ENCODE assay signal across 9 mouse cellular contexts in genomic region chr14:25522415-25522814, GRCm38 (mm10).
A peak's percentile ranks its signal among the peaks of the same experiment; 100 is the strongest.
DNase-seq lines count a peak whose midpoint lies in the region; ATAC-seq and TF ChIP-seq lines count a peak whose summit lies in the region.
"Had no signal": no experiment of that assay in that cellular context is flagged by ENCODE, and none has a peak within 500 bp of the region (broad histone marks: within the 10 kb centered on the region; RNA-seq: fewer than 3 reads in every experiment).

No protein-coding gene starts in this region.

- peak overlapping the region; percentile 2 for H3K27ac ChIP-seq in cerebellum, adult 2 months (ENCODE audit: insufficient read depth, low read length)
- peak overlapping the region; percentile 74 for H3K27ac ChIP-seq in midbrain, embryonic 10.5 days (replicated peaks)
- no peak overlapping the region for H3K27ac ChIP-seq in midbrain, embryonic 11.5 days (ENCODE audit: low read depth, low read length)
- peak overlapping the region; percentile 51; the same call in 1 of the 2 replicates for H3K27ac ChIP-seq in hindbrain, embryonic 15.5 days (replicated peaks)

- no peak overlapping the region for H3K4me2 ChIP-seq in midbrain, embryonic 11.5 days
- H3K4me2 ChIP-seq in hindbrain, embryonic 15.5 days = no peak overlapping the region

- H3K4me1 ChIP-seq in cerebellum, adult 2 months (ENCODE audit: control insufficient read depth, insufficient read depth, low read length) = peaks cover 91% of the 10 kb centered on the region
- peaks cover 95% of the 10 kb centered on the region for H3K4me1 ChIP-seq in midbrain, embryonic 10.5 days
- H3K4me1 ChIP-seq in midbrain, embryonic 11.5 days (ENCODE audit: control insufficient read depth, insufficient read depth, low read length) = peaks cover 38% of the 10 kb centered on the region
- H3K4me1 ChIP-seq in hindbrain, embryonic 15.5 days (replicated peaks) = peaks cover 77% of the 10 kb centered on the region

- no peaks in the 10 kb centered on the region for H3K27me3 ChIP-seq in cerebellum, adult 2 months (ENCODE audit: control insufficient read depth, insufficient read depth, low read length)
- H3K27me3 ChIP-seq in midbrain, embryonic 10.5 days (ENCODE audit: low read depth, poor library complexity, severe bottlenecking) = no peaks in the 10 kb centered on the region
- H3K27me3 ChIP-seq in midbrain, embryonic 11.5 days (ENCODE audit: control insufficient read depth, insufficient read depth, low read length) = no peaks in the 10 kb centered on the region
- H3K27me3 ChIP-seq in hindbrain, embryonic 15.5 days = no peaks in the 10 kb centered on the region
- H3K27me3 ChIP-seq: megakaryocyte, embryonic 14.5 days had no signal

- no peak for TF ChIP-seq CTCF in cerebellum, adult 2 months (IDR thresholded peaks at IDR 0.05; ENCODE audit: borderline replicate concordance, insufficient read depth, low read depth, low read length)

- no peaks in the 10 kb centered on the region for H3K9me3 ChIP-seq in midbrain, embryonic 10.5 days (replicated peaks)
- H3K9me3 ChIP-seq in midbrain, embryonic 11.5 days (ENCODE audit: control insufficient read depth, low read length) = no peaks in the 10 kb centered on the region
- no peaks in the 10 kb centered on the region for H3K9me3 ChIP-seq in hindbrain, embryonic 15.5 days
- H3K9me3 ChIP-seq: megakaryocyte, embryonic 14.5 days had no signal

- TF ChIP-seq POLR2A in cerebellum, adult 2 months (IDR thresholded peaks at IDR 0.05; ENCODE audit: borderline replicate concordance, insufficient read depth, low read length) = no peak

- no peak overlapping the region for H3K4me3 ChIP-seq in cerebellum, adult 2 months (replicated peaks; ENCODE audit: insufficient read depth, low read depth, low read length)
- no peak overlapping the region for H3K4me3 ChIP-seq in midbrain, embryonic 10.5 days
- H3K4me3 ChIP-seq in midbrain, embryonic 11.5 days (ENCODE audit: low read depth, low read length) = no peak overlapping the region
- H3K4me3 ChIP-seq in hindbrain, embryonic 15.5 days = no peak overlapping the region
- H3K4me3 ChIP-seq: megakaryocyte, embryonic 14.5 days had no signal

- WGBS in cerebellum, adult 2 months = 32% methylated on average over 4 of the region's 4 CpGs
- WGBS in midbrain, embryonic 10.5 days = 42% methylated on average over 4 of the region's 4 CpGs
- WGBS in midbrain, embryonic 11.5 days = 29% methylated on average over 4 of the region's 4 CpGs
- WGBS in hindbrain, embryonic 15.5 days = 34% methylated on average over 4 of the region's 4 CpGs

- H3K9ac ChIP-seq in midbrain, embryonic 11.5 days (ENCODE audit: low read length) = no peak overlapping the region
- H3K9ac ChIP-seq in hindbrain, embryonic 15.5 days = no peak overlapping the region

- no peak for ATAC-seq in cerebellum, adult (ENCODE audit: insufficient number of reproducible peaks, low FRiP score, low TSS enrichment)
- ATAC-seq in midbrain, embryonic 11.5 days (ENCODE audit: low FRiP score) = no peak
- no peak for ATAC-seq in hindbrain, embryonic 15.5 days (ENCODE audit: low FRiP score, low read depth)

- H3K36me3 ChIP-seq in midbrain, embryonic 10.5 days = peaks cover 73% of the 10 kb centered on the region
- peaks cover 4% of the 10 kb centered on the region; the same call in 1 of the 2 replicates for H3K36me3 ChIP-seq in midbrain, embryonic 11.5 days (ENCODE audit: control insufficient read depth, insufficient read depth, low read length)
- H3K36me3 ChIP-seq in hindbrain, embryonic 15.5 days = no peaks in the 10 kb centered on the region

- DNase-seq in cerebellum, adult 2 months = no peak
- no peak for DNase-seq in midbrain, embryonic 10.5 days (ENCODE audit: low spot score)
- no peak for DNase-seq in midbrain, embryonic 11.5 days (ENCODE audit: low spot score, missing footprints)
- peak; percentile 54 for DNase-seq in naive thymus-derived CD4-positive, alpha-beta T cell, adult 2 months (ENCODE audit: low read depth)
- DNase-seq in cerebellum, postnatal 4 days (ENCODE audit: low spot score in 2 of 2) = no peak
- DNase-seq in kidney, postnatal 36 days = no peak
